Mouse (Mus musculus): Measurements from ENCODE around the gene Slc36a3.
A peak's percentile ranks its signal among the peaks of the same experiment; 100 is the strongest.
"Not testable (repeated sequence)": the region's sequence is repeated elsewhere in the genome, so short reads cannot be mapped to it uniquely, and the experiment has no call there.

Gene Slc36a3

GRCm38 (mm10) chr11:55106636-55107035 lies 44.9 kb downstream of the Slc36a3 start:
- DNase-seq (ENCODE audit: low read depth), result no peak

- no peak for DNase-seq (ENCODE audit: low read depth)
Observed at GRCm38 (mm10) chr11:55105389-55105788, 46.1 kb downstream of the Slc36a3 start.

GRCm38 (mm10) chr11:55103229-55103628 lies 48.3 kb downstream of the Slc36a3 start:
- DNase-seq (ENCODE audit: low read depth), result no peak

GRCm38 (mm10) chr11:55102015-55102414 lies 49.5 kb downstream of the Slc36a3 start:
- DNase-seq (ENCODE audit: low read depth), result no peak

GRCm38 (mm10) chr11:55099868-55100267 lies 51.6 kb downstream of the Slc36a3 start:
- DNase-seq (ENCODE audit: low read depth), result no peak

- no peak for DNase-seq (ENCODE audit: low read depth)
Observed at GRCm38 (mm10) chr11:55099019-55099771, 52.3 kb downstream of the Slc36a3 start.

GRCm38 (mm10) chr11:55098189-55098915 lies 53.2 kb downstream of the Slc36a3 start:
- no peak for DNase-seq (ENCODE audit: low read depth)

GRCm38 (mm10) chr11:55097463-55098188 lies 53.9 kb downstream of the Slc36a3 start, which contains the start of gene Gm2a:
Gene Gm2a (plus strand): TSS chr11:55098115.
- peak; percentile 93 for DNase-seq (ENCODE audit: low read depth)

GRCm38 (mm10) chr11:55096731-55097462 lies 54.6 kb downstream of the Slc36a3 start:
- DNase-seq (ENCODE audit: low read depth), result no peak

- not testable (repeated sequence) for DNase-seq (ENCODE audit: low read depth)
Observed at GRCm38 (mm10) chr11:55096296-55096695, 55.2 kb downstream of the Slc36a3 start.

GRCm38 (mm10) chr11:55093096-55093495 lies 58.4 kb downstream of the Slc36a3 start:
- no peak for DNase-seq (ENCODE audit: low read depth)

- DNase-seq (ENCODE audit: low read depth), result no peak
Observed at GRCm38 (mm10) chr11:55089892-55090291, 61.6 kb downstream of the Slc36a3 start.

- peak; percentile 66 for DNase-seq (ENCODE audit: low read depth)
Observed at GRCm38 (mm10) chr11:55087006-55087405, 64.5 kb downstream of the Slc36a3 start.

- no peak for DNase-seq (ENCODE audit: low read depth)
Observed at GRCm38 (mm10) chr11:55085396-55085795, 66.1 kb downstream of the Slc36a3 start.

GRCm38 (mm10) chr11:55084629-55085028 lies 66.9 kb downstream of the Slc36a3 start:
- DNase-seq (ENCODE audit: low read depth), result no peak

GRCm38 (mm10) chr11:55081206-55081605 lies 70.3 kb downstream of the Slc36a3 start:
- DNase-seq (ENCODE audit: low read depth), result no peak

- no peak for DNase-seq (ENCODE audit: low read depth)
Observed at GRCm38 (mm10) chr11:55079180-55079579, 72.3 kb downstream of the Slc36a3 start.

GRCm38 (mm10) chr11:55078502-55078901 lies 73.0 kb downstream of the Slc36a3 start:
- DNase-seq (ENCODE audit: low read depth), result no peak

GRCm38 (mm10) chr11:55077331-55078231 lies 73.9 kb downstream of the Slc36a3 start, which contains the start of gene Ccdc69:
Gene Ccdc69 (minus strand): TSS chr11:55078131.
- DNase-seq (ENCODE audit: low read depth), result peak; percentile 56

- DNase-seq (ENCODE audit: low read depth), result no peak
Observed at GRCm38 (mm10) chr11:55076234-55076633, 75.3 kb downstream of the Slc36a3 start.

GRCm38 (mm10) chr11:55075602-55076001 lies 75.9 kb downstream of the Slc36a3 start:
- no peak for DNase-seq (ENCODE audit: low read depth)
